ENCODE assay signal across 30 mouse cellular contexts in genomic region chr1:181537627-181538525, GRCm38 (mm10). TPM values are rescaled to one million over a fixed set of nuclear protein-coding genes. Genes with fewer than 3 reads are reported as not detected.
DNase-seq lines count a peak whose midpoint lies in the region; ATAC-seq lines count a peak whose summit lies in the region.
"Had no signal": no experiment of that assay in that cellular context is flagged by ENCODE, and none has a peak within 500 bp of the region (broad histone marks: within the 10 kb centered on the region; RNA-seq: fewer than 3 reads in every experiment).

No protein-coding gene starts in this region.

- no peak overlapping the region for H3K4me2 ChIP-seq in kidney, embryonic 15.5 days
- H3K4me2 ChIP-seq: embryonic facial prominence, embryonic 13.5 days; heart, embryonic 12.5 days; hindbrain, embryonic 14.5 days; limb, embryonic 12.5 days; liver, embryonic 15.5 days; lung, embryonic 15.5 days; midbrain, embryonic 15.5 days; neural tube, embryonic 15.5 days had no signal

- no peaks in the 10 kb centered on the region for H3K36me3 ChIP-seq in kidney, embryonic 15.5 days
- H3K36me3 ChIP-seq: embryonic facial prominence, embryonic 13.5 days; heart, embryonic 12.5 days; limb, embryonic 12.5 days; liver, embryonic 15.5 days; lung, embryonic 15.5 days; midbrain, embryonic 10.5 days; midbrain, embryonic 15.5 days; neural tube, embryonic 15.5 days had no signal

- ATAC-seq in kidney, embryonic 15.5 days (replicated peaks; ENCODE audit: low FRiP score): no peak
- ATAC-seq: forebrain, embryonic 16.5 days; intestine, postnatal 0 days; midbrain, embryonic 15.5 days had no signal

- no peaks in the 10 kb centered on the region for H3K9me3 ChIP-seq in kidney, embryonic 15.5 days (replicated peaks)
- H3K9me3 ChIP-seq: embryonic facial prominence, embryonic 13.5 days; heart, embryonic 12.5 days; limb, embryonic 12.5 days; liver, embryonic 15.5 days; lung, embryonic 15.5 days; midbrain, embryonic 10.5 days; midbrain, embryonic 15.5 days; neural tube, embryonic 15.5 days had no signal

- no peaks in the 10 kb centered on the region for H3K27me3 ChIP-seq in kidney, embryonic 15.5 days
- H3K27me3 ChIP-seq: embryonic facial prominence, embryonic 13.5 days; heart, embryonic 12.5 days; liver, embryonic 15.5 days; lung, embryonic 15.5 days; midbrain, embryonic 15.5 days; neural tube, embryonic 15.5 days had no signal

- H3K4me3 ChIP-seq in kidney, embryonic 15.5 days (replicated peaks): no peak overlapping the region
- H3K4me3 ChIP-seq: embryonic facial prominence, embryonic 13.5 days; heart, adult 2 months; heart, embryonic 12.5 days; layer of hippocampus, adult 2 months; left cerebral cortex, adult 2 months; limb, embryonic 12.5 days; liver, embryonic 15.5 days; lung, embryonic 15.5 days; midbrain, embryonic 10.5 days; midbrain, embryonic 15.5 days; neural tube, embryonic 15.5 days had no signal

- H3K9ac ChIP-seq in kidney, embryonic 15.5 days: no peak overlapping the region
- H3K9ac ChIP-seq: embryonic facial prominence, embryonic 13.5 days; heart, embryonic 12.5 days; hindbrain, embryonic 14.5 days; limb, embryonic 12.5 days; liver, embryonic 15.5 days; lung, embryonic 15.5 days; midbrain, embryonic 15.5 days; neural tube, embryonic 15.5 days had no signal

- peaks cover 40% of the 10 kb centered on the region for H3K4me1 ChIP-seq in kidney, embryonic 15.5 days
- H3K4me1 ChIP-seq: liver, embryonic 15.5 days; midbrain, embryonic 10.5 days; midbrain, embryonic 15.5 days had no signal

- 91% methylated on average over 9 of the region's 9 CpGs for WGBS in kidney, embryonic 15.5 days

- no peak overlapping the region for H3K27ac ChIP-seq in kidney, embryonic 15.5 days
- H3K27ac ChIP-seq: embryonic facial prominence, embryonic 13.5 days; heart, adult 2 months; hindbrain, embryonic 14.5 days; layer of hippocampus, adult 2 months; left cerebral cortex, adult 2 months; limb, embryonic 12.5 days; liver, embryonic 15.5 days; lung, embryonic 15.5 days; midbrain, embryonic 10.5 days; midbrain, embryonic 15.5 days; neural tube, embryonic 15.5 days; stomach, postnatal 0 days had no signal

- DNase-seq in kidney, adult 11 months: peak; percentile 51
- no peak for DNase-seq in kidney, postnatal 4 days
- DNase-seq in kidney, postnatal 25 days: peak; percentile 20 to 74
- DNase-seq in MEL-GATA-1-ER (ENCODE audit: extremely low read depth, low read depth): peak; percentile 79
- peak; percentile 36 to 48 for DNase-seq in kidney, postnatal 36 days
- no peak for DNase-seq in frontal cortex, adult 2 months (ENCODE audit: extremely low spot score in 1 of 2, low spot score in 1 of 2)
- DNase-seq: B cell, adult 2 months; cerebellum, adult 18-20 months; heart, adult 2 months; right cerebral cortex, postnatal 25 days; thymus, adult 18-20 months; thymus, postnatal 25 days had no signal

RNA-seq across cellular contexts. Expression of gene Ccdc121, which starts 26.6 kb away (rescaled TPM):
- 0.08 and 0.32 TPM in 2 replicates for polyA plus RNA-seq in kidney, embryonic 15.5 days (2015; fragmentation: Nextera tagmentation; extraction: Ambion mirVana)
- 0.42 and 0.46 TPM in 2 replicates for polyA plus RNA-seq in frontal cortex, adult 2 months (2012; rRNA removed)
- polyA plus RNA-seq: embryonic facial prominence, embryonic 13.5 days; forebrain, embryonic 11.5 days; forebrain, embryonic 16.5 days; intestine, postnatal 0 days; limb, embryonic 12.5 days; liver, adult 2 months; liver, embryonic 15.5 days; midbrain, embryonic 15.5 days; neural tube, embryonic 15.5 days; spleen, adult 2 months; stomach, postnatal 0 days had no signal

RNA-seq across cellular contexts. Expression of gene Dnah14, which starts 38.5 kb away (rescaled TPM):
- 1.4 and 2.0 TPM in 2 replicates for polyA plus RNA-seq in kidney, embryonic 15.5 days (2015; fragmentation: Nextera tagmentation; extraction: Ambion mirVana)
- polyA plus RNA-seq in frontal cortex, adult 2 months (2012; rRNA removed): 1.3 and 2.6 TPM in 2 replicates
- polyA plus RNA-seq: heart, adult 2 months; liver, adult 2 months; spleen, adult 2 months had no signal

Comparison
In these comparisons a context has a peak if more than half of its experiments do, and no peak if none do; other contexts are left out.
1. DNase-seq: peak in kidney, adult 11 months (single experiment), kidney, postnatal 25 days (2 of 2), MEL-GATA-1-ER (single experiment) and kidney, postnatal 36 days (2 of 2); none in kidney, postnatal 4 days (0 of 2) and frontal cortex, adult 2 months (0 of 2).